Mouse (Mus musculus): ENCODE measurements at regions not wholly inside any gene's neighbourhood (a gene's known extent, or its start where the extent isn't known, plus 50 kb on each side); places are given as distances from the start of the nearest gene placed in this dataset.

- TF ChIP-seq CTCF (IDR thresholded peaks at IDR 0.05; ENCODE audit: low read depth) (no peak), EP300 (IDR thresholded peaks at IDR 0.05; ENCODE audit: low read depth) (no peak)
Measured at GRCm38 (mm10) chr9:41861136-41861535, 263.0 kb downstream of the Sorl1 start.

Measured in liver, embryonic 14.5 days (tissue).